Mouse (Mus musculus): ENCODE results near the gene Slc25a35. TPM values are rescaled to one million over a fixed set of nuclear protein-coding genes. Genes with fewer than 3 reads are reported as not detected.
"Not testable (repeated sequence)": the region's sequence is repeated elsewhere in the genome, so short reads cannot be mapped to it uniquely, and the experiment has no call there.

The Slc25a35 gene
- polyA plus RNA-seq, 1 experiment from 2014 or later = 4.1 TPM

DNA sequence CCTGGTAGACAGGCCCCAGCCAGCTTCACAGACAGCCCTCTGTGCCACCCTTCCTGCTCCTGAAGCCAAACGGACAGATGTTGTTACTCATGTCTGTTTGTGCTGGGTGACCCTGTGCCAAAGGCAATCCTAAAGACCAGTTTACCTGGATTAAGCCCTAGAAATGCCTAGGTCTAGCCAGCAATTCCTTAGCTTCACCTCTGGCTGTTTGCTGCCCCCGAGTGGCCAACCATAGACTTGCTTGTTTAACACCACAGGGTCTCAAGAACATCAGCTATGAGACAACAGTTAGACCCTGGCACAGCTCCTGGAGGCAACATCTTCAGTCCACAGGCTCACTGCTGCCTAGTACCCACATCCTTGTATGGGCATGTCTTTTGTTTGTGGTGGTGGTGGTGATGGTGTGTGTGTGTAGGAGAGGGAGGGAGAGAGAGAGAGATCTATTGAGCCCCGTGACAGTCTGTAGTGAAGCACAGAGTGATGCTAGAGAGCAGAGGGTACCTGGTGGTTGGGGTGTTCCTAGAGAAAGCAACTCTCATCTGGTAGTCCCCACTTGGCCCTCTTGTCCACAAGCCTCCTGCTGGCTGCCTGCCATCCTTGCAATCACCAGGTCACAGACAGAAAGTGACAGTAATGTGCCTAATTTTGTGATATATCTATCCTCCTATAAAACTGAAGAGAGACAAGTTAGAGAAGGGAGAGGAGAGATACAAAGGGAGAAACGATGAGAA is 14.9 kb downstream of the Slc25a35 start:
- whole genome bisulfite sequencing = 27% methylated on average over 4 of the region's 4 CpGs
- Histone ChIP-seq H3K27ac (no peak overlapping the region), H3K4me1 (no peaks in the 10 kb centered on the region), H3K9ac (no peak overlapping the region), H3K27me3 (no peaks in the 10 kb centered on the region), H3K4me3 (no peak overlapping the region), H3K36me3 (peaks cover 18% of the 10 kb centered on the region), H3K4me2 (replicated peaks) (no peak overlapping the region), H3K9me3 (no peaks in the 10 kb centered on the region)
- 0 out of 2 replicates have a peak, but pooled peaks have one; percentile 35 for ATAC-seq (ENCODE audit: insufficient number of reproducible peaks, insufficient read depth, low FRiP score, low TSS enrichment)

GRCm38 (mm10) chr11:68987365-68987882 is 19.5 kb downstream of the Slc25a35 start:
- Histone ChIP-seq H3K9me3 (no peaks in the 10 kb centered on the region), H3K9ac (no peak overlapping the region), H3K4me2 (replicated peaks) (no peak overlapping the region), H3K36me3 (peaks cover 60% of the 10 kb centered on the region), H3K27ac (no peak overlapping the region), H3K27me3 (no peaks in the 10 kb centered on the region), H3K4me3 (no peak overlapping the region), H3K4me1 (no peaks in the 10 kb centered on the region)
- 91% methylated on average over 11 of the region's 11 CpGs for WGBS
- ATAC-seq (ENCODE audit: insufficient number of reproducible peaks, insufficient read depth, low FRiP score, low TSS enrichment) = no peak

DNA sequence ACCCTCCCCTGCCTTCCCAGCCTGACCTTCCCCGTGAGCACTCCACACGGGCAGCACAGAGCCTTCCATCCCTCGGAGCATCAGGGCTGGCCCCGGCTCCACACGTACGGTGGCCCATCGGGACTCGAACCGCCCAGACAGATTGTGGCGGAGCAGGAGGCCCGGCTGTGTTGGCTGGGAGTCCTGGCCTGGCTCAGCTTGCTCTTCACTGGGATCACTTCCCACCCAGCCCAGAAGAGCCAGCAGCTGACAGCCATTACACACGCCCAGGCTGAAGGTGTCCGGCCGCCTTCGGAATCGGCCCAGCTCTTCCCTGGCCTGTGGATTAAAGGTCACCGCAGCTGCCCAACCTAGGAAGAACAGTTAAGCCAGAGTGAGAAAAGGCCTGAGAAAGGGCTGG is 20.4 kb downstream of the Slc25a35 start:
- Histone ChIP-seq H3K4me1 (no peaks in the 10 kb centered on the region), H3K27me3 (no peaks in the 10 kb centered on the region), H3K4me2 (replicated peaks) (no peak overlapping the region), H3K4me3 (no peak overlapping the region), H3K9ac (no peak overlapping the region), H3K36me3 (peaks cover 69% of the 10 kb centered on the region), H3K27ac (no peak overlapping the region), H3K9me3 (no peaks in the 10 kb centered on the region)
- WGBS = 93% methylated on average over 17 of the region's 17 CpGs
- 0 out of 2 replicates have a peak, but pooled peaks have one; percentile 28 for ATAC-seq (ENCODE audit: insufficient number of reproducible peaks, insufficient read depth, low FRiP score, low TSS enrichment)

DNA sequence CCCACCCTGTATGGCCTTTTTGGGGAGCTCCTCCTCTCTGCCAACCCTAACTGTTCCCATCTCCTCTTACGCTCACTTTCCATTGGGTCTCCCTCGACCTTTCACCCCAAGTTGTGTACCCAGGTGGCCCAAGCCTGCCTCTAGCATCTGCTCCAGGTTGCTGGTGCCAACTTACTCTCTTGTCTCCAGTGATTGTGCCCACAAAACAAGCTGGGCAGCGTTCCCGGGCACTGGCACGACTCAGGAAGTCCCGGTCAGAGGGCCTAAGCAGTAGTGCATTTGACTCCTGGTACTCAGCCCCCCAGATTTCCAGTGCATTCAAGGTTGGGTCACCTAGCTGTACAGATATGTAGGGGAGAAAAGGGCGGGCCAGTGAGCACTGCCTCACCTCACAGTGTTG is 25.2 kb downstream of the Slc25a35 start:
- H3K36me3 ChIP-seq = peaks cover 88% of the 10 kb centered on the region
- whole genome bisulfite sequencing = 91% methylated on average over 7 of the region's 7 CpGs
- no peak for ATAC-seq (ENCODE audit: insufficient number of reproducible peaks, insufficient read depth, low FRiP score, low TSS enrichment)
- no peak overlapping the region for H3K9ac ChIP-seq
- H3K4me2 ChIP-seq (replicated peaks) = no peak overlapping the region
- no peaks in the 10 kb centered on the region for H3K9me3 ChIP-seq
- H3K27ac ChIP-seq = no peak overlapping the region
- no peak overlapping the region for H3K4me3 ChIP-seq
- no peaks in the 10 kb centered on the region for H3K4me1 ChIP-seq
- H3K27me3 ChIP-seq = no peaks in the 10 kb centered on the region

DNA sequence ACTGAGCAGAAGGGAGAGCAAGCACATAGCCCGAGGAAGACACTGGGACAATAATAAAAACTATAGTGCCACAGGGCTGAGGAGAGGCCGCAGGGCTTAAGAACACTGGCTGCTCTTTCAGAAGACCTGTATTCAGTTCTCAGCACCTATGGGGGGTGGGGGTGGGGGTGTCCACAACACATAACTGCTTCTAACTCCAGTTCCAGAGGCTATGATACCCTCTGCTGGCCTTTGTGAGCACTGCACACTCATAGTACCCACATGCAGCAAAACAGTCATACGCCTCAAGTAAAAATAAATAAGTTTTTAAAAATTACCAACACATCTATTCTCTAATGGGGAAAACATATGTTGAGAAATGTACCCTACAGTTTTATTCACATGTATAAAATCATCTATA is 26.4 kb downstream of the Slc25a35 start:
- H3K9ac ChIP-seq = no peak overlapping the region
- H3K27me3 ChIP-seq = no peaks in the 10 kb centered on the region
- peaks cover 91% of the 10 kb centered on the region for H3K36me3 ChIP-seq
- H3K4me2 ChIP-seq (replicated peaks) = no peak overlapping the region
- no peak for ATAC-seq (ENCODE audit: insufficient number of reproducible peaks, insufficient read depth, low FRiP score, low TSS enrichment)
- no peaks in the 10 kb centered on the region for H3K4me1 ChIP-seq
- H3K9me3 ChIP-seq = no peaks in the 10 kb centered on the region
- H3K27ac ChIP-seq = no peak overlapping the region
- no peak overlapping the region for H3K4me3 ChIP-seq
- 96% methylated on average over 3 of the region's 3 CpGs for WGBS

DNA sequence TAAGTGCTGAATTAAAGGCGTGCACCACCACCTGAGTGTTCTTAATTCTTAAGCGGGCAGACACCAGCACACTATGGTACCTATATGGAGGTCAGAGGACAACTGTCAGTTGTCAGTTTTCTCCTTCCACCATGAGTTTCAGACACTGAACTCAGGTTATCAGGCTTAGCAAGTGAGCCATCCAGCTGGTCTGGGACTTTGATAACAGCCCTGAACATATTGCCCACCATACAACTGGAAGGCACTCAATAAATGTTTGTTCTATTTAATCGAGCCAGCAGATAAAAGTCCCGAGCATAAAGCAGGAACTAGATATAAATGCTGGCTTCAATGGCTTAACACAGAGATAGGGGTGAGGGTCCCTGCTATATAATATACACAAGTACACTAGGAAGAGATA is 29.1 kb downstream of the Slc25a35 start:
- Histone ChIP-seq H3K27ac (no peak overlapping the region), H3K4me3 (no peak overlapping the region), H3K4me2 (replicated peaks) (no peak overlapping the region), H3K36me3 (peaks cover 91% of the 10 kb centered on the region), H3K4me1 (no peaks in the 10 kb centered on the region), H3K27me3 (no peaks in the 10 kb centered on the region), H3K9ac (no peak overlapping the region), H3K9me3 (no peaks in the 10 kb centered on the region)
- no peak for ATAC-seq (ENCODE audit: insufficient number of reproducible peaks, insufficient read depth, low FRiP score, low TSS enrichment)
- 93% methylated on average over 4 of the region's 4 CpGs for WGBS

- WGBS = 96% methylated on average over 4 of the region's 4 CpGs
- peaks cover 60% of the 10 kb centered on the region for H3K36me3 ChIP-seq
- H3K27me3 ChIP-seq; H3K27ac ChIP-seq; H3K4me3 ChIP-seq; H3K4me1 ChIP-seq; ATAC-seq (ENCODE audit: insufficient number of reproducible peaks, insufficient read depth, low FRiP score, low TSS enrichment); H3K4me2 ChIP-seq (replicated peaks); H3K9me3 ChIP-seq; H3K9ac ChIP-seq: not testable (repeated sequence)
Measured at GRCm38 (mm10) chr11:69002782-69003181, 34.9 kb downstream of the Slc25a35 start.

- 55% methylated on average over 4 of the region's 4 CpGs for WGBS
- Histone ChIP-seq H3K27me3 (no peaks in the 10 kb centered on the region), H3K36me3 (peaks cover 52% of the 10 kb centered on the region), H3K27ac (no peak overlapping the region), H3K9me3 (no peaks in the 10 kb centered on the region), H3K4me3 (no peak overlapping the region), H3K4me2 (replicated peaks) (no peak overlapping the region), H3K9ac (no peak overlapping the region), H3K4me1 (peaks cover 8% of the 10 kb centered on the region; the same call in 1 of the 2 replicates)
- no peak for ATAC-seq (ENCODE audit: insufficient number of reproducible peaks, insufficient read depth, low FRiP score, low TSS enrichment)
Measured at GRCm38 (mm10) chr11:69003592-69003991, 35.7 kb downstream of the Slc25a35 start.

DNA sequence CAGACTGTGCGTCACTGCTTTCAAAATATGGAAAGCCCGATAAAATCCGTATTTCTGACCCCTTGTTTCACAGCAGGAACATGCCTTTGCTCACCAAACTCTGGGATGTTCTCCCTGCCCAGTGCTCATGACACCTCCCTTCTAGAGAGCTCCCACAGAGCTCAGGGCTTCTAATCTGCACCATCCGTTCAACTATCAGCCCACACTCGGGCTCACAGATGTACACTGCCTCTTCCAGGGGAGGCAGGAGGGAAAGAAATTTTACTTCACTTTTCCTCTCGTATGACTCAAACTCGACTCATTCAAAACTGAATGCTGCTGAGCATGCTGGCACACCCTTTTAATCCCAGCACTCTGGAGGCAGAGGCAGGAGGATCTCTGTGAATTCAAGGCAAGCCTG is 37.3 kb downstream of the Slc25a35 start:
- 88% methylated on average over 7 of the region's 7 CpGs for WGBS
- Histone ChIP-seq H3K27me3 (no peaks in the 10 kb centered on the region), H3K4me3 (no peak overlapping the region), H3K9ac (no peak overlapping the region), H3K4me2 (replicated peaks) (no peak overlapping the region), H3K4me1 (peaks cover 8% of the 10 kb centered on the region; the same call in 1 of the 2 replicates), H3K9me3 (no peaks in the 10 kb centered on the region), H3K27ac (no peak overlapping the region), H3K36me3 (peaks cover 37% of the 10 kb centered on the region)
- ATAC-seq (ENCODE audit: insufficient number of reproducible peaks, insufficient read depth, low FRiP score, low TSS enrichment) = no peak

GRCm38 (mm10) chr11:69006575-69006974 is 38.6 kb downstream of the Slc25a35 start:
- H3K27ac ChIP-seq; H3K4me3 ChIP-seq; H3K9ac ChIP-seq; H3K4me1 ChIP-seq; ATAC-seq (ENCODE audit: insufficient number of reproducible peaks, insufficient read depth, low FRiP score, low TSS enrichment); H3K4me2 ChIP-seq (replicated peaks); H3K27me3 ChIP-seq; H3K9me3 ChIP-seq: not testable (repeated sequence)
- H3K36me3 ChIP-seq = peaks cover 23% of the 10 kb centered on the region

DNA sequence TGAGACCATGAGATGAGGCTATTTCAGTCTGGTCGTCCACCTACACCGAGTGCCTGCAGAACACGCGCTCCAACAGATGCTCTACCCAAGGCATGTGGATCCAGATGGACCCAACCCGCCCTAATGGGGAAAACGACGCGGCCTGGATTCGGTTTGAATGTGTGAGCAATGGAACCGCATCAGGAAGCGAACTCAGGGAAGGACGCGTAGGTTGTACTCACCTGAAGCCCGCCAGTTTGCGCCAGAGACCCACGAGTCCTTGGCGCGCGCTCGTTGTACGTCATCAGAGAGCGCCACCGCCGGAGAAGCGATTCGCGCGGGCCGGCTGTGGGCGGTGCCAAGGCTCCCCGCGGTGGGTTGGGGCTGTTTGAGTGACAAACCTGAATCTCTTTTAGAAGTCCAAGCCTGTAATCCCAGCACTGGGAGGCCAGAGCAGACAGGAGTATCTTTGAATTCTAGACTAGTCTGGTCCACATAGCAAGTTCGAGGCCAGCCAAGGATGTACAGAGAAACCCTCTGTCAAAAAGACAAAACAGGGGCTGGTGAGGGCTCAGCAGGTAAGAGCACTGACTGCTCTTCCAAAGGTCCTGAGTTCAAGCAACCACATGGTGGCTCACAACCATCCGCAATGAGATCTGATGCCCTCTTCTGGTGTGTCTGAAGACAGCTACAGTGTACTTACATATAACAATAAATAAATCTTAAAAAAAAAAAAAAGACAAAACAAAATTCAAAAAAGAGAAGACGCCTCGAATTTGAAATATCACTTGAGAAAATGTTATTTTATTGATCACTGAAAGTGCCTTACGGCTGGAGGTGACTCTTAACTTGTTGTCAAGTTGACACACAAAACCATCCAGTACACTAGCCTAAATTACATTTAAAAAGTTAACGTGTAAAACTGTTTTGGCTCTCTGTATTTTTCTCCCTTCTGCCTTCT is 40.5 kb downstream of the Slc25a35 start, which contains the start of gene Pfas:
Gene Pfas, minus strand, starts transcription at position 279 of the 940 bp plus-strand sequence.
- Histone ChIP-seq H3K9ac (peak within 1 kb of the TSS; percentile 63), H3K4me1 (peaks cover 12% of the 10 kb centered on the region; the same call in 1 of the 2 replicates), H3K9me3 (no peaks in the 10 kb centered on the region), H3K4me3 (peak within 1 kb of the TSS; percentile 70), H3K27me3 (no peaks in the 10 kb centered on the region), H3K36me3 (peaks cover 5% of the 10 kb centered on the region; the same call in 1 of the 2 replicates), H3K4me2 (replicated peaks) (peak within 1 kb of the TSS; percentile 69), H3K27ac (peak within 1 kb of the TSS; percentile 42; the same call in 1 of the 2 replicates)
- peak; percentile 86 for ATAC-seq (ENCODE audit: insufficient number of reproducible peaks, insufficient read depth, low FRiP score, low TSS enrichment)
- 8% methylated on average over 38 of the region's 38 CpGs for WGBS

All from embryonic facial prominence, embryonic 12.5 days (tissue).